Mouse (Mus musculus): Measurements from ENCODE around the gene Atp6v1d. TPM values are rescaled to one million over a fixed set of nuclear protein-coding genes. Genes with fewer than 3 reads are reported as not detected.

Gene Atp6v1d
- polyA plus RNA-seq, 1 experiment from 2014 or later, result 59.9 TPM

DNA sequence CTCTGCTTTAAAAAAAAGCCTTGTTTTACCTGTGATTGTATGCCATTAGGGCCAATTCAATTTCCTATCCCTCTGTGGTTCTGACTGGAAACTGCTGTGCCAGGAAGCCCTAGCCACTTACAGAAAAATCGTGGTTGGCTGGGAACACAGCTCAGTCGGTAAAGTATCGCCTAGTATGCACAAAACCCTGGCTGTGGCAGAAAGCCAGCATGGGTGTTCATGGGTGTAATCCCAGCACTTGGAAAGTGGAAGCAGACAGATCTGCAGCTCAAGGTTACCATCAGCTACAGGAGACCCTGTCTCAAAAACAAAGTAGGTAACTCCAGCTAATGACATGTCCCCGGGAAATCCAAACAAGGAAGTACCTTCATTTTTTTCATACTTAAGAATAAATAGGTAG, 21.5 kb downstream of the Atp6v1d start:
- Histone ChIP-seq H3K9ac (ENCODE audit: low read length) (no peak overlapping the region), H3K4me3 (ENCODE audit: low read length) (no peak overlapping the region), H3K4me1 (replicated peaks; ENCODE audit: control insufficient read depth, insufficient read depth, low read length) (no peaks in the 10 kb centered on the region), H3K27me3 (ENCODE audit: control insufficient read depth, insufficient read depth, low read depth, low read length) (no peaks in the 10 kb centered on the region), H3K36me3 (ENCODE audit: control insufficient read depth, insufficient read depth, low read length) (peaks cover 28% of the 10 kb centered on the region), H3K27ac (ENCODE audit: low read length) (no peak overlapping the region), H3K9me3 (ENCODE audit: control insufficient read depth, low read length) (no peaks in the 10 kb centered on the region), H3K4me2 (ENCODE audit: low read depth, low read length) (no peak overlapping the region)
- no peak for ATAC-seq (ENCODE audit: low read depth)
- 80% methylated on average over 4 of the region's 4 CpGs for WGBS

DNA sequence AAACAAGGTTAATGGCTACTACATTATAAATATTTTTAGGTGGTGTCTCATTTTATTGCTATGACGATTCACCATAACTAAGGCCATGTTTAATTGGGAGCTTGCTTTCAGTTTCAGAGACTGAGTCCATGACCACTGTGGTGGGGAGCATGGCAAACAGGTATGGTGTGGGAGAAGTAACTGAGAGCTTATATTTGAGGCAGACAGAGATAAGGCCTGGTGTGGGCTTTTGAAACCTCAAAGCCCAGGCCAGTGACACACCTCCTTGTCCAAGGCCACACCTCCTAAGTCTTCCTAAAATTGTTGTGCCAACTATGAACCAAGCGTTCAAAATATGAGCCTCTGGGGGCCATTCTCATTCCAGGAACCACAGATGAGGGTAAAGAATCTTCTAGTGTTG, 26.9 kb downstream of the Atp6v1d start:
- H3K27ac ChIP-seq (ENCODE audit: low read length), result no peak overlapping the region
- H3K4me1 ChIP-seq (replicated peaks; ENCODE audit: control insufficient read depth, insufficient read depth, low read length), result no peaks in the 10 kb centered on the region
- H3K4me2 ChIP-seq (ENCODE audit: low read depth, low read length), result no peak overlapping the region
- WGBS, result 83% methylated on average over 2 of the region's 2 CpGs
- no peaks in the 10 kb centered on the region for H3K9me3 ChIP-seq (ENCODE audit: control insufficient read depth, low read length)
- H3K9ac ChIP-seq (ENCODE audit: low read length), result no peak overlapping the region
- no peaks in the 10 kb centered on the region for H3K27me3 ChIP-seq (ENCODE audit: control insufficient read depth, insufficient read depth, low read depth, low read length)
- ATAC-seq (ENCODE audit: low read depth), result no peak
- peaks cover 19% of the 10 kb centered on the region for H3K36me3 ChIP-seq (ENCODE audit: control insufficient read depth, insufficient read depth, low read length)
- H3K4me3 ChIP-seq (ENCODE audit: low read length), result no peak overlapping the region

DNA sequence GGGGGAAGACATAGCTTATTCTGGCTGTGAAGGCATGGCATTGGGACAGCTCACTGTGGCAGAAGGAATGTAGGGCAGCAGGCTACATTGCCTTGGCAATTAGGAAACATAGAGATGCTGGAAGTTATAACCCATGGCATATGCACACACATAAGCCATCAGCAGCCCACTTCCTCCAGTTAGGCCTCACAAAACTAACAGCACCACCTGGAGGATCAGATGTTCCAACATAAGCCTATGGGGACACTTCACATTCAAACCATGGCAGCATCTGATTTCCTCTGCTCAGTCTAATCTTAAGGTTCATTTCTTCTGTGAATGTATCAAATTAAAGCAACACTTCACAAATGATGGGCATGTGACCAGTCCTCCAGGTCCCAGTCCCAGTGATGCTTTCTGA, 47.0 kb downstream of the Atp6v1d start:
- H3K4me3 ChIP-seq (ENCODE audit: low read length), result no peak overlapping the region
- H3K9me3 ChIP-seq (ENCODE audit: control insufficient read depth, low read length), result no peaks in the 10 kb centered on the region
- peaks cover 2% of the 10 kb centered on the region; the same call in 1 of the 2 replicates for H3K36me3 ChIP-seq (ENCODE audit: control insufficient read depth, insufficient read depth, low read length)
- no peak overlapping the region for H3K27ac ChIP-seq (ENCODE audit: low read length)
- H3K4me2 ChIP-seq (ENCODE audit: low read depth, low read length), result no peak overlapping the region
- H3K4me1 ChIP-seq (replicated peaks; ENCODE audit: control insufficient read depth, insufficient read depth, low read length), result no peaks in the 10 kb centered on the region
- no peaks in the 10 kb centered on the region for H3K27me3 ChIP-seq (ENCODE audit: control insufficient read depth, insufficient read depth, low read depth, low read length)
- no peak for ATAC-seq (ENCODE audit: low read depth)
- H3K9ac ChIP-seq (ENCODE audit: low read length), result no peak overlapping the region

DNA sequence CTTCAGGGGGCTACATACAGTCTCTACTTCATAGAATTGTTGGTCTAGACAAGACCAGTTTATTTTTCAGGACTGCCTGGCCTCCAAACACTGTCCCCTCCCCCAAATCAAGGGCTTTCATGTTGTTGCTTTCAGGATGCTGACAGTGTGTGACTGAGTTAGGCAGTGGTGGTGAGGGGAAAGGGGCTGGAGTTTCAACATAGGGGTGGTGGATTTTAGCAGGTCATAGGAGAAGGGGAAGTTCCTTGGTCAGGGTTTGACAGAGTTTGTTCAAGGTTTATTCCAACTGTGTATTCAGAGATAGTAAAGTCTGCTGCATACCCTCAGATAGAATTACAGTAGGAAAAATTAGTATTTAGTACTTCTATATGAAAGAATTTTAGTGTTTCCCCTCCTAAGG, 59.6 kb downstream of the Atp6v1d start:
- no peaks in the 10 kb centered on the region for H3K27me3 ChIP-seq (ENCODE audit: control insufficient read depth, insufficient read depth, low read depth, low read length)
- no peak overlapping the region for H3K4me2 ChIP-seq (ENCODE audit: low read depth, low read length)
- peaks cover 9% of the 10 kb centered on the region for H3K36me3 ChIP-seq (ENCODE audit: control insufficient read depth, insufficient read depth, low read length)
- no peaks in the 10 kb centered on the region for H3K4me1 ChIP-seq (replicated peaks; ENCODE audit: control insufficient read depth, insufficient read depth, low read length)
- no peak overlapping the region for H3K27ac ChIP-seq (ENCODE audit: low read length)
- ATAC-seq (ENCODE audit: low read depth), result no peak
- no peaks in the 10 kb centered on the region for H3K9me3 ChIP-seq (ENCODE audit: control insufficient read depth, low read length)
- no peak overlapping the region for H3K9ac ChIP-seq (ENCODE audit: low read length)
- H3K4me3 ChIP-seq (ENCODE audit: low read length), result no peak overlapping the region

DNA sequence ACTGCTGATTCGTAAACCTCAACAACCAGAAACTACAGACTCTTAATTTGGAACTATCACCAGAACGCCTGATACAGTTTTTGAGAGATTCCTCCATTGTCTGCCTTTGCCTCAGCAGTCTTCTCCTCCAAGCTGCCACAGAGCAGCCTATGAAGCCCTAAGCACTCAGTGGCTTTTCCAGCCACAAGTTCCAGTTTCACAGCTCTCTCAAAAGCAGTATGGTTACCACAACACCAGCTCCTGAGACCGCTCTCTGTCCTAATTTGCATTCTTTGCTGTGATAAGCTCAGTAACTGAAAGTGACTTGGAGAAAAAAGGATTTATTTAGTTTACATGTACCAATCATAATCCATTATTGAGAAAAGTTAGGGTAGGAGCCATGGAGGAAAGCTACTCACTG, 61.4 kb downstream of the Atp6v1d start:
- Histone ChIP-seq H3K36me3 (ENCODE audit: control insufficient read depth, insufficient read depth, low read length) (peaks cover 9% of the 10 kb centered on the region), H3K27ac (ENCODE audit: low read length) (no peak overlapping the region), H3K9me3 (ENCODE audit: control insufficient read depth, low read length) (no peaks in the 10 kb centered on the region), H3K4me3 (ENCODE audit: low read length) (no peak overlapping the region), H3K9ac (ENCODE audit: low read length) (no peak overlapping the region), H3K4me2 (ENCODE audit: low read depth, low read length) (no peak overlapping the region), H3K4me1 (replicated peaks; ENCODE audit: control insufficient read depth, insufficient read depth, low read length) (no peaks in the 10 kb centered on the region), H3K27me3 (ENCODE audit: control insufficient read depth, insufficient read depth, low read depth, low read length) (no peaks in the 10 kb centered on the region)
- no peak for ATAC-seq (ENCODE audit: low read depth)
- WGBS, result 81% methylated on average over 3 of the region's 3 CpGs

DNA sequence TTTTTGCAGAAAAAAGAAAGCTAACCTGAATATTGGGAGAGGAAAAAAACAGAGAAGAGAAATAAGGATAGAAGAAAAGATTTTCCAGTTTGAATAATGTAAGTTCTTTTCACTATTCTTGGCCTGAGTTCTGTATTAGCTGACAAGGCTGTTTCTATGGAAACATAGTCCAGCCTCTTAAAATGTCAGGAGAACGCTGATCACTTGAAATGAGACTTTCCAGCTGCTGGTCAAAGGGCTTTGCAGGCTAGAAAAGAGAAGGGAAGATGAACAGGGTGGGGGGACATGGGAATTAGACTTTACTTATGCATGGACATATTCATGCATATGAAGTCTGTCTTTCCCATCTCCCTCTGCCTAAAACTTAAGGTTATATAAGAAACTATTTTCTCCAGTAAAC, 67.2 kb downstream of the Atp6v1d start:
- ATAC-seq (ENCODE audit: low read depth), result peak; percentile 87
- 16% methylated on average over 1 of the region's 1 CpGs for WGBS

DNA sequence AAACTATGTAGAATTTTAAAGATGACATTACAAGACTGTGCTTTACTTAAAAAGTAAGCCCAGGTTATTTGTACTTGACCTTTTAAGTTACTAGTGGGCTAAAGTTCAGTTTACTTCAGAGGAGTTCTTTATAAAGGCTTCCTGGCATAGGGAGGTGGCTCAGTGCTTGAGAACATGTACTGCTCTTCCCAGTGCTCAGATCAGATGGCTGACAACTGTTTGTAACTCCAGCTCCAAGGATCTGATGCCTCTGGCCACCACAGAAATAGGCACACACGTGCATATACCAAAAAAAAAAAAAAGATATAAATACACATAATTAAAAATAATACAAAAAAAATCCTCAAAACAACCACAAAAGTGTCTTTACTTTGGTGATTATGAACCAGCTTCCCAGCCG, 70.6 kb downstream of the Atp6v1d start:
- Histone ChIP-seq H3K36me3 (ENCODE audit: control insufficient read depth, insufficient read depth, low read length) (no peaks in the 10 kb centered on the region), H3K9ac (ENCODE audit: low read length) (no peak overlapping the region), H3K27ac (ENCODE audit: low read length) (0 out of 2 replicates have a peak overlapping the region, but pooled peaks have one; percentile 22), H3K27me3 (ENCODE audit: control insufficient read depth, insufficient read depth, low read depth, low read length) (no peaks in the 10 kb centered on the region), H3K4me1 (replicated peaks; ENCODE audit: control insufficient read depth, insufficient read depth, low read length) (peaks cover 6% of the 10 kb centered on the region; the same call in 1 of the 2 replicates), H3K4me3 (ENCODE audit: low read length) (no peak overlapping the region), H3K4me2 (ENCODE audit: low read depth, low read length) (no peak overlapping the region), H3K9me3 (ENCODE audit: control insufficient read depth, low read length) (no peaks in the 10 kb centered on the region)
- 43% methylated on average over 2 of the region's 2 CpGs for WGBS
- ATAC-seq (ENCODE audit: low read depth), result no peak

More for the DNA sequence above, 67.2 kb downstream of the Atp6v1d start:
- no peaks in the 10 kb centered on the region for H3K27me3 ChIP-seq (ENCODE audit: control insufficient read depth, insufficient read depth, low read depth, low read length)
- no peak overlapping the region for H3K4me3 ChIP-seq (ENCODE audit: low read length)
- peaks cover 9% of the 10 kb centered on the region for H3K36me3 ChIP-seq (ENCODE audit: control insufficient read depth, insufficient read depth, low read length)
- no peak overlapping the region for H3K27ac ChIP-seq (ENCODE audit: low read length)
- no peaks in the 10 kb centered on the region for H3K9me3 ChIP-seq (ENCODE audit: control insufficient read depth, low read length)
- peaks cover 6% of the 10 kb centered on the region; the same call in 1 of the 2 replicates for H3K4me1 ChIP-seq (replicated peaks; ENCODE audit: control insufficient read depth, insufficient read depth, low read length)
- no peak overlapping the region for H3K9ac ChIP-seq (ENCODE audit: low read length)
- no peak overlapping the region for H3K4me2 ChIP-seq (ENCODE audit: low read depth, low read length)

Other genes with a start within 250 kb of the Atp6v1d start
- not detected in 2 replicates for gene Fam71d, start 170.1 kb downstream of the Atp6v1d start, polyA plus RNA-seq (2015; fragmentation: Nextera tagmentation; extraction: Ambion mirVana)
- gene Mpp5, start 112.7 kb downstream of the Atp6v1d start, polyA plus RNA-seq (2015; fragmentation: Nextera tagmentation; extraction: Ambion mirVana), result 25.1 and 29.3 TPM in 2 replicates
- 192 and 198 TPM in 2 replicates for gene Eif2s1, start 181 bp upstream of the Atp6v1d start, polyA plus RNA-seq (2015; fragmentation: Nextera tagmentation; extraction: Ambion mirVana)
- 7.1 and 7.9 TPM in 2 replicates for gene Plek2, start 45.3 kb upstream of the Atp6v1d start, polyA plus RNA-seq (2015; fragmentation: Nextera tagmentation; extraction: Ambion mirVana)
- gene Tmem229b, start 146.0 kb upstream of the Atp6v1d start, polyA plus RNA-seq (2015; fragmentation: Nextera tagmentation; extraction: Ambion mirVana), result 6.7 and 9.5 TPM in 2 replicates
- gene Plekhh1, start 167.5 kb upstream of the Atp6v1d start, polyA plus RNA-seq (2015; fragmentation: Nextera tagmentation; extraction: Ambion mirVana), result 2.6 and 3.1 TPM in 2 replicates
- gene Pigh, start 228.0 kb upstream of the Atp6v1d start, polyA plus RNA-seq (2015; fragmentation: Nextera tagmentation; extraction: Ambion mirVana), result 25.9 and 26.4 TPM in 2 replicates

Measured in lung, embryonic 16.5 days (tissue).